ENCODE assay signal across 9 mouse cellular contexts in the genomic region with DNA sequence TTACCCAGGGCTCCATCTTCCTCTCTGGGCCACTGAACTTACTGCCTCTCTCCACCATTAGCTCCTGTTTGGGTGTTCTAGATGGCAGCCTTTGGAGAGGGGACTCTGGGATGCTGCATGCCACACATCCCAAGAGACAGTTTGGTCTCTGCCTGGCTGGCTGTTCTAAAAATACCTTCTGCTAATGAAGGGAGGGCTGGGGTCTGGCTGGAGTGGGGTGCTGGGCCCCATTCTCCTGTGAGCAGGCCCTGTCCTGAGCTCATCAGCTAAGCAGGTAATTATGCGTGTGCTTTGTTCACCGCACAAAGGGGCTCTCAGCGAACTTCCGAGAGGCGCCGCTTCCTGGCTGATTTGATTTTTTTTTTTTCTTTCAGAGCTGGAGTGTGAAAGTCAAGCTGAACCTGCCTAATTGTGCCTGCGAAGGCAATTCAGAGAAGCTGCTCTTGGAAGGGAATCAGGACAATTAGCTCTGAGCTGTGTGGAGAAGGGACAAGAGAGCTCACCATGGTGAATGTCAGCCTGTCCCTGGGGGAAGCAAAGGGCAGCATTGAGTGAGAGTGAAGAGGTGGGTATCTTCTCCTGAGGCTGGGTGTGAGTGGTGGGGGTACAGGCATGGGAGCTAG. TPM values are rescaled to one million over a fixed set of nuclear protein-coding genes. Genes with fewer than 3 reads are reported as not detected.
A peak's percentile ranks its signal among the peaks of the same experiment; 100 is the strongest.
DNase-seq lines count a peak whose midpoint lies in the region; ATAC-seq and TF ChIP-seq lines count a peak whose summit lies in the region.
"Had no signal": no experiment of that assay in that cellular context is flagged by ENCODE, and none has a peak within 500 bp of the region (broad histone marks: within the 10 kb centered on the region; RNA-seq: fewer than 3 reads in every experiment).

No protein-coding gene starts in this region.

- no peak for TF ChIP-seq CTCF in E14TG2a.4 (conservative IDR thresholded peaks at IDR 0.05; ENCODE audit: low read length)
- TF ChIP-seq CTCF in thymus, adult 2 months (IDR thresholded peaks at IDR 0.05; ENCODE audit: borderline replicate concordance, control insufficient read depth, extremely low read depth, insufficient read depth, low read length, poor library complexity), result no peak

- peak overlapping the region; percentile 60 for H3K4me3 ChIP-seq in E14TG2a.4 (replicated peaks; ENCODE audit: low read length)
- H3K4me3 ChIP-seq in embryonic facial prominence, embryonic 12.5 days, result no peak overlapping the region
- H3K4me3 ChIP-seq in limb, embryonic 10.5 days, result no peak overlapping the region
- H3K4me3 ChIP-seq in thymus, adult 2 months (ENCODE audit: control insufficient read depth, insufficient read depth, low read length), result no peak overlapping the region
- H3K4me3 ChIP-seq: lung, embryonic 15.5 days had no signal

- DNase-seq in cerebellum, adult 11-12 months, result peak; percentile 49
- no peak for DNase-seq in cerebellum, adult 9-11 months
- no peak for DNase-seq in limb, embryonic 10.5 days (ENCODE audit: low spot score)
- DNase-seq in thymus, adult 2 months, result no peak
- no peak for DNase-seq in urinary bladder, postnatal 36 days (ENCODE audit: low spot score in 2 of 2)
- no peak for DNase-seq in left cerebral cortex, postnatal 10 days (ENCODE audit: extremely low spot score in 1 of 2, low spot score in 2 of 2)

- H3K4me2 ChIP-seq in embryonic facial prominence, embryonic 12.5 days (replicated peaks), result peak overlapping the region; percentile 23; the same call in 1 of the 2 replicates
- H3K4me2 ChIP-seq: lung, embryonic 15.5 days had no signal

- peaks cover 34% of the 10 kb centered on the region for H3K4me1 ChIP-seq in E14TG2a.4 (replicated peaks; ENCODE audit: low read depth, low read length)
- peaks cover 7% of the 10 kb centered on the region for H3K4me1 ChIP-seq in embryonic facial prominence, embryonic 12.5 days
- H3K4me1 ChIP-seq in limb, embryonic 10.5 days, result peaks cover 9% of the 10 kb centered on the region
- no peaks in the 10 kb centered on the region for H3K4me1 ChIP-seq in thymus, adult 2 months (replicated peaks; ENCODE audit: control insufficient read depth, insufficient read depth, low read length)

- WGBS in embryonic facial prominence, embryonic 12.5 days, result 21% methylated on average over 7 of the region's 7 CpGs
- 32% methylated on average over 7 of the region's 7 CpGs for WGBS in limb, embryonic 10.5 days
- WGBS in thymus, adult 2 months, result 88% methylated on average over 7 of the region's 7 CpGs

- H3K36me3 ChIP-seq in E14TG2a.4 (ENCODE audit: insufficient read depth, low read length), result no peaks in the 10 kb centered on the region
- H3K36me3 ChIP-seq in embryonic facial prominence, embryonic 12.5 days, result no peaks in the 10 kb centered on the region
- H3K36me3 ChIP-seq in limb, embryonic 10.5 days, result no peaks in the 10 kb centered on the region
- no peaks in the 10 kb centered on the region for H3K36me3 ChIP-seq in thymus, adult 2 months (ENCODE audit: control insufficient read depth, insufficient read depth, low read length)
- H3K36me3 ChIP-seq: lung, embryonic 15.5 days had no signal

- TF ChIP-seq POLR2A in thymus, adult 2 months (IDR thresholded peaks at IDR 0.05; ENCODE audit: control insufficient read depth, extremely low read depth, insufficient read depth, low read length, poor library complexity), result no peak

- peak overlapping the region; percentile 43 for H3K27ac ChIP-seq in embryonic facial prominence, embryonic 12.5 days
- H3K27ac ChIP-seq in limb, embryonic 10.5 days, result peak overlapping the region; percentile 26
- no peak overlapping the region for H3K27ac ChIP-seq in thymus, adult 2 months (ENCODE audit: control insufficient read depth, insufficient read depth, low read length)
- H3K27ac ChIP-seq: lung, embryonic 15.5 days had no signal

- intact Hi-C loops in left cerebral cortex, postnatal 10 days (cut with DNase I), result loop anchor here (2.0 to 5.0 kb wide), 2 partner anchors 90 to 251 kb away; no protein-coding TSS in a partner anchor

- H3K27me3 ChIP-seq in E14TG2a.4 (ENCODE audit: insufficient read depth, low read length), result no peaks in the 10 kb centered on the region
- no peaks in the 10 kb centered on the region for H3K27me3 ChIP-seq in embryonic facial prominence, embryonic 12.5 days
- H3K27me3 ChIP-seq in limb, embryonic 10.5 days (ENCODE audit: low read depth, poor library complexity, severe bottlenecking), result 0 out of 2 replicates have a peak, but pooled peaks cover 3% of the 10 kb centered on the region
- H3K27me3 ChIP-seq in thymus, adult 2 months (ENCODE audit: control insufficient read depth, insufficient read depth, low read length), result no peaks in the 10 kb centered on the region
- H3K27me3 ChIP-seq: lung, embryonic 15.5 days had no signal

- ATAC-seq in embryonic facial prominence, embryonic 12.5 days (ENCODE audit: insufficient number of reproducible peaks, insufficient read depth, low FRiP score, low TSS enrichment), result 0 out of 2 replicates have a peak, but pooled peaks have one; percentile 22

- no peak overlapping the region for H3K9ac ChIP-seq in embryonic facial prominence, embryonic 12.5 days
- H3K9ac ChIP-seq: lung, embryonic 15.5 days had no signal

- no peaks in the 10 kb centered on the region for H3K9me3 ChIP-seq in E14TG2a.4 (ENCODE audit: low read length)
- no peaks in the 10 kb centered on the region for H3K9me3 ChIP-seq in embryonic facial prominence, embryonic 12.5 days
- no peaks in the 10 kb centered on the region for H3K9me3 ChIP-seq in limb, embryonic 10.5 days (replicated peaks)
- H3K9me3 ChIP-seq: lung, embryonic 15.5 days had no signal

RNA-seq across cellular contexts. Expression of gene Odc1, which starts 12.9 kb away (rescaled TPM):
- 272 and 277 TPM in 2 replicates for polyA plus RNA-seq in embryonic facial prominence, embryonic 12.5 days (2016; fragmentation: Nextera tagmentation; extraction: Ambion mirVana)
- polyA plus RNA-seq in limb, embryonic 10.5 days (2016; fragmentation: Nextera tagmentation; extraction: Ambion mirVana), result 289 and 351 TPM in 2 replicates
- polyA plus RNA-seq in thymus, adult 2 months (2012; rRNA removed), result 71.1 and 80.5 TPM in 2 replicates
- 10 to 100 TPM; 82.2 to 85.0 TPM for total RNA-seq in left cerebral cortex, postnatal 10 days (2021)
